Mouse (Mus musculus) bone marrow, adult 2 months (tissue): ENCODE results near the gene Chrng. TPM values are rescaled to one million over a fixed set of nuclear protein-coding genes. Genes with fewer than 3 reads are reported as not detected.

Experiments used
- H3K27ac ChIP-seq: fragments of 200-500 bp; 2 replicates; pipeline ENCODE4 v1.5.1; 2012; ENCODE audit warnings: low read depth, mild to moderate bottlenecking, control low read depth, inconsistent platforms, low read length; ENCODE audit not compliant: control insufficient read depth, poor library complexity, insufficient read depth
- H3K4me1 ChIP-seq: fragments of 200-500 bp; 2 replicates; pipeline ENCODE4 v1.6.1; 2011; ENCODE audit warnings: low read length; ENCODE audit not compliant: control insufficient read depth, insufficient read depth
- H3K4me3 ChIP-seq: fragments of 200-500 bp; replicated peaks from 2 replicates; pipeline ENCODE3; 2011; ENCODE audit warnings: mild to moderate bottlenecking, low read depth, low read length, control low read depth; ENCODE audit not compliant: control insufficient read depth
- CTCF ChIP-seq: fragments of 200-500 bp; IDR thresholded peaks from 2 replicates; pipeline ENCODE4 v1.5.1; 2011; ENCODE audit warnings: low read length, control low read depth; ENCODE audit not compliant: control insufficient read depth, insufficient read depth
- POLR2A ChIP-seq: fragments of 200-500 bp; IDR thresholded peaks from 2 replicates; pipeline ENCODE4 v1.6.1; 2011; ENCODE audit warnings: low read depth, mild to moderate bottlenecking, control low read depth, low read length, borderline replicate concordance; ENCODE audit not compliant: control insufficient read depth
- WGBS: fragments of 180-500 bp; shearing (Covaris S2); methylation state at CpG from one replicate; pipeline ENCODE4 v1.1.7; 2018; 5-methylcytosine and 5-hydroxymethylcytosine counted together
- polyA plus RNA-seq: library from polyadenylated mRNA; stranded (reverse); fragments of >200 nt; gene quantifications from 2 replicates; pipeline ENCODE4 v1.2.4, GENCODE M21; 2011; ENCODE audit warnings: low replicate concordance; ENCODE audit not compliant: missing spikeins, insufficient read depth, insufficient read length

The Chrng gene
- polyA plus RNA-seq, 1 experiment = not detected

GRCm38 (mm10) chr1:87190429-87190828 lies 14.0 kb upstream of the Chrng start, which contains the start of gene Chrnd:
Gene Chrnd, plus strand, starts transcription at chr1:87190607.
- WGBS = 45% methylated on average over 4 of the region's 4 CpGs
- no peak within 1 kb of the TSS for H3K27ac ChIP-seq
- TF ChIP-seq CTCF (no peak), POLR2A (no peak)
- H3K4me3 ChIP-seq = no peak within 1 kb of the TSS
- no peaks in the 10 kb centered on the region for H3K4me1 ChIP-seq

- Histone ChIP-seq H3K4me3 (no peak overlapping the region), H3K27ac (no peak overlapping the region), H3K4me1 (no peaks in the 10 kb centered on the region)
- 78% methylated on average over 9 of the region's 9 CpGs for WGBS
- TF ChIP-seq CTCF (no peak), POLR2A (no peak)
Observed at GRCm38 (mm10) chr1:87197296-87197695, 7.2 kb upstream of the Chrng start.

- WGBS = 77% methylated on average over 12 of the region's 12 CpGs
Observed at GRCm38 (mm10) chr1:87198119-87199065, 6.1 kb upstream of the Chrng start.

GRCm38 (mm10) chr1:87200811-87201210 lies 3.6 kb upstream of the Chrng start:
- Histone ChIP-seq H3K4me1 (no peaks in the 10 kb centered on the region), H3K4me3 (no peak overlapping the region), H3K27ac (no peak overlapping the region)
- TF ChIP-seq CTCF (no peak), POLR2A (no peak)
- 38% methylated on average over 2 of the region's 2 CpGs for WGBS

More at GRCm38 (mm10) chr1:87198119-87199065, 6.1 kb upstream of the Chrng start:
- TF ChIP-seq POLR2A = no peak
- no peak for TF ChIP-seq CTCF
- Histone ChIP-seq H3K27ac (no peak overlapping the region), H3K4me1 (no peaks in the 10 kb centered on the region), H3K4me3 (no peak overlapping the region)

GRCm38 (mm10) chr1:87201848-87202247 lies 2.6 kb upstream of the Chrng start:
- Histone ChIP-seq H3K4me3 (no peak overlapping the region), H3K4me1 (no peaks in the 10 kb centered on the region), H3K27ac (no peak overlapping the region)
- 51% methylated on average over 1 of the region's 1 CpGs for WGBS
- TF ChIP-seq CTCF = no peak
- no peak for TF ChIP-seq POLR2A

GRCm38 (mm10) chr1:87203779-87204178 lies 678 bp upstream of the Chrng start:
- Histone ChIP-seq H3K27ac (no peak overlapping the region), H3K4me1 (no peaks in the 10 kb centered on the region), H3K4me3 (no peak overlapping the region)
- no peak for TF ChIP-seq CTCF
- TF ChIP-seq POLR2A = no peak
- WGBS = 65% methylated on average over 5 of the region's 5 CpGs

- Histone ChIP-seq H3K4me1 (no peaks in the 10 kb centered on the region), H3K27ac (no peak overlapping the region), H3K4me3 (no peak overlapping the region)
- TF ChIP-seq CTCF (no peak), POLR2A (no peak)
- WGBS = 54% methylated on average over 6 of the region's 6 CpGs
Observed at GRCm38 (mm10) chr1:87205038-87205437, 581 bp downstream of the Chrng start.

- H3K27ac ChIP-seq = no peak overlapping the region
- H3K4me3 ChIP-seq = no peak overlapping the region
- TF ChIP-seq CTCF (no peak), POLR2A (no peak)
- 58% methylated on average over 3 of the region's 3 CpGs for WGBS
- H3K4me1 ChIP-seq = no peaks in the 10 kb centered on the region
Observed at GRCm38 (mm10) chr1:87205502-87205901, 1.0 kb downstream of the Chrng start.
